Mouse (Mus musculus): Measurements from ENCODE around the gene Fndc9.

GRCm38 (mm10) chr11:46214368-46215230 lies 20.7 kb upstream of the Fndc9 start:
- TF ChIP-seq CTCF (IDR thresholded peaks at IDR 0.05; ENCODE audit: insufficient read depth, low read depth, low read length) (no peak), POLR2A (IDR thresholded peaks at IDR 0.05; ENCODE audit: insufficient read depth, low read depth, low read length) (no peak)
